Mouse (Mus musculus): ENCODE results near the gene Camk1g.

The Camk1g gene

GRCm38 (mm10) chr1:193317159-193317559 lies 52.9 kb downstream of the Camk1g start:
- in situ Hi-C loops (cut with MboI; ENCODE audit: low pct_unique_long_range_greater_than_20kb in 1 of 2, low sequenced_read_pairs in 2 of 2, unreplicated experiment in 1 of 2): no loop called here

GRCm38 (mm10) chr1:193316358-193316750 lies 53.7 kb downstream of the Camk1g start:
- in situ Hi-C loops (cut with MboI; ENCODE audit: low pct_unique_long_range_greater_than_20kb in 1 of 2, low sequenced_read_pairs in 2 of 2, unreplicated experiment in 1 of 2): no loop called here

- in situ Hi-C loops (cut with MboI; ENCODE audit: low pct_unique_long_range_greater_than_20kb in 1 of 2, low sequenced_read_pairs in 2 of 2, unreplicated experiment in 1 of 2): no loop called here
Observed at GRCm38 (mm10) chr1:193315705-193316357, 54.3 kb downstream of the Camk1g start.

- in situ Hi-C loops (cut with MboI; ENCODE audit: low pct_unique_long_range_greater_than_20kb in 1 of 2, low sequenced_read_pairs in 2 of 2, unreplicated experiment in 1 of 2): no loop called here
Observed at GRCm38 (mm10) chr1:193311596-193311995, 58.5 kb downstream of the Camk1g start.

- in situ Hi-C loops (cut with MboI; ENCODE audit: low pct_unique_long_range_greater_than_20kb in 1 of 2, low sequenced_read_pairs in 2 of 2, unreplicated experiment in 1 of 2): no loop called here
Observed at GRCm38 (mm10) chr1:193310519-193311085, 59.5 kb downstream of the Camk1g start.

- in situ Hi-C loops (cut with MboI; ENCODE audit: low pct_unique_long_range_greater_than_20kb in 1 of 2, low sequenced_read_pairs in 2 of 2, unreplicated experiment in 1 of 2): no loop called here
Observed at GRCm38 (mm10) chr1:193309785-193310518, 60.1 kb downstream of the Camk1g start.

GRCm38 (mm10) chr1:193306832-193307231 lies 63.3 kb downstream of the Camk1g start:
- in situ Hi-C loops (cut with MboI; ENCODE audit: low pct_unique_long_range_greater_than_20kb in 1 of 2, low sequenced_read_pairs in 2 of 2, unreplicated experiment in 1 of 2): no loop called here

- in situ Hi-C loops (cut with MboI; ENCODE audit: low pct_unique_long_range_greater_than_20kb in 1 of 2, low sequenced_read_pairs in 2 of 2, unreplicated experiment in 1 of 2): no loop called here
Observed at GRCm38 (mm10) chr1:193305386-193305785, 64.7 kb downstream of the Camk1g start.

GRCm38 (mm10) chr1:193303096-193303495 lies 67.0 kb downstream of the Camk1g start:
- in situ Hi-C loops (cut with MboI; ENCODE audit: low pct_unique_long_range_greater_than_20kb in 1 of 2, low sequenced_read_pairs in 2 of 2, unreplicated experiment in 1 of 2): no loop called here

GRCm38 (mm10) chr1:193302093-193302405 lies 68.0 kb downstream of the Camk1g start:
- in situ Hi-C loops (cut with MboI; ENCODE audit: low pct_unique_long_range_greater_than_20kb in 1 of 2, low sequenced_read_pairs in 2 of 2, unreplicated experiment in 1 of 2): no loop called here

GRCm38 (mm10) chr1:193301216-193302092 lies 68.6 kb downstream of the Camk1g start:
- in situ Hi-C loops (cut with MboI; ENCODE audit: low pct_unique_long_range_greater_than_20kb in 1 of 2, low sequenced_read_pairs in 2 of 2, unreplicated experiment in 1 of 2): no loop called here

GRCm38 (mm10) chr1:193299995-193300394 lies 70.1 kb downstream of the Camk1g start:
- in situ Hi-C loops (cut with MboI; ENCODE audit: low pct_unique_long_range_greater_than_20kb in 1 of 2, low sequenced_read_pairs in 2 of 2, unreplicated experiment in 1 of 2): no loop called here

GRCm38 (mm10) chr1:193298141-193298765 lies 71.8 kb downstream of the Camk1g start:
- in situ Hi-C loops (cut with MboI; ENCODE audit: low pct_unique_long_range_greater_than_20kb in 1 of 2, low sequenced_read_pairs in 2 of 2, unreplicated experiment in 1 of 2): no loop called here
